Mouse (Mus musculus) cerebellum, adult (tissue): ENCODE measurements around the gene RPS10-NUDT3.
"Not testable (repeated sequence)": the region's sequence is repeated elsewhere in the genome, so short reads cannot be mapped to it uniquely, and the experiment has no call there.

Source experiments
- ATAC-seq: cut with Nextera tagmentation; 2 replicates; pipeline ENCODE4 v1.9.2; 2017; ENCODE audit warnings: mild to moderate bottlenecking, moderate library complexity, mixed read lengths; ENCODE audit not compliant: insufficient number of reproducible peaks, low FRiP score, low TSS enrichment

RPS10-NUDT3 gene

DNA sequence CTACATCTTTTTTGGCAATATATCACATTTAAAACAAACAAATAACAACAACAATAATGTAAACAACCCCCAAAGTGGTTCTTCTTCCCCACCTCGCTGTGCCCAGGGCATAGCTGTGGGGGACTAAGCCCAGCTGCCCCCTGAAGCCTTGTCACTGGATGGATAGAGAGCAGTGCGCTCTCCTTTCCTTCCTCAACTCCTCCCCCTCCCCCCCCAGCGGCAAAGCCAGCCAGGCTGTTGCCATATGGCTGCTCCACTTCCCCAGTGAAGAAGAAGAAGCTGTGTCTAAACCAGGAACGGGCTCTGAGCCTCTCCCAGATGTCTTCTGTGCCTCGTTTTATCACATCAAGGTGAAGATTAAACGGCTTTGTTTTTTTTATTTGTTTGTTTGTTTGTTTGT, 8.1 kb upstream of the RPS10-NUDT3 start:
- no peak for ATAC-seq

DNA sequence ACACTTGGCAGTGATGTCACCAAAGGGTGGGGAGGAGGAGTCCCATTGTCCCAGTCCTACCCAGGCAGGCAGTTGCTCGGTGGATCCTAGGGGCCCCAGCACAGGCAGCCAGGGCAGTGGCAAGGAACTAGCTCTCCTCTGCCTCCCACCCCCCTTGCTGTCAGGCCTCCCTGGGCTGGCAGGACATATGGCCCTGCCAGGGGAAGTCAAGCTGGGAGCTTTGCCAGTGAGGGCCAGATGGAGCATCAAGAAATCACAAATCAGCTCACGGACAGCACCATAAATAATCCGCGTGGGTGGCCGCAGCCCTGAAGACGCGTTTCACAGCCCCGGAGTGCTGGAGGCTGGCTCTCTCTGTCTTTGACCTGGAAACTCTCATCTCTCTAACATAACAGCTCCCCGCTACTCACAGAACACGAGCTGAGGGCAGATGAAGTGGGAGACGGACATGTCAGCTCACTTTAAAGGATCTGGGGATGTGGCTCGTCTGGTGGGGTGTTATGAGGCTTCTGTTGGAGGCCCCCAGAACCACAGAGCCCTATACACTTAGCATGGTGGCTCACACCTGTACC, 7.6 kb upstream of the RPS10-NUDT3 start:
- peak; percentile 82 for ATAC-seq

DNA sequence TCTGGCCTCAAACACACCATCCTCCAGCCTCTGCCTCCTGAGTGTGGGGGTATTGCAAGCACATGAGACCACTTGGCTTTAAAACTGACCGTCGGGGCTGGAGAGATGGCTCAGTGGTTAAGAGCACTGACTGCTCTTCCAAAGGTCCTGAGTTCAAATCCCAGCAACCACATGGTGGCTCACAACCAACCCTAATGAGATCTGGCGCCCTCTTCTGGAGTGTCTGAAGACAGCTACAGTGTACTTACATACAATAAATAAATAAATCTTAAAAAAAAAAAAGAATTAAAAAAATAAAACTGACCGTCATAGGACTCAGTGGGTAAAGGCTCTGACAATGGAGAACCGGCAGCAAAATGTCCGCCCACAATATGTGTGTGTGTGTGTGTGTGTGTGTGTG, 4.8 kb upstream of the RPS10-NUDT3 start:
- not testable (repeated sequence) for ATAC-seq

- no peak for ATAC-seq
Measured at GRCm38 (mm10) chr17:27638921-27639332, 3.9 kb upstream of the RPS10-NUDT3 start.

- ATAC-seq = no peak
Measured at GRCm38 (mm10) chr17:27637333-27637732, 2.3 kb upstream of the RPS10-NUDT3 start.

- no peak for ATAC-seq
Measured at GRCm38 (mm10) chr17:27636132-27637020, 1.4 kb upstream of the RPS10-NUDT3 start, which contains the start of gene Rps10. Gene Rps10, minus strand, starts transcription at chr17:27636669.

DNA sequence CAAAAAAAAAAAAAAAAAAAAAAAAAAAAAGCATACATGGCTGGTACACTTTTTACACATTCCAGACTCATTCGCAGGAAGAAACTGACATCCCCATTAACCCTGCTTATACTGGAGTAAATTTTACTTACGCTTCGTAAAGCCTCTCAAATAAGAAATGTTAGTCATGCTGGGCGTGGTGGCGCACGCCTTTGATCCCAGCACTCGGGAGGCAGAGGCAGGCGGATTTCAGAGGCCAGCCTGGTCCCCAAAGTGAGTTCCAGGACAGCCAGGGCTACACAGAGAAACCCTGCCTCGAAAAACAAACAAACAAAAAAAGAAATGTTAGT, 517 bp upstream of the RPS10-NUDT3 start:
- ATAC-seq = not testable (repeated sequence)

GRCm38 (mm10) chr17:27629249-27630020, 5.6 kb downstream of the RPS10-NUDT3 start:
- ATAC-seq = no peak; the same call in 1 of the 2 replicates

- ATAC-seq = no peak
Measured at GRCm38 (mm10) chr17:27628376-27628775, 6.6 kb downstream of the RPS10-NUDT3 start.

- ATAC-seq = no peak
Measured at GRCm38 (mm10) chr17:27627451-27627850, 7.6 kb downstream of the RPS10-NUDT3 start.

- ATAC-seq = no peak
Measured at GRCm38 (mm10) chr17:27626681-27627080, 8.3 kb downstream of the RPS10-NUDT3 start.

GRCm38 (mm10) chr17:27625455-27626251, 9.4 kb downstream of the RPS10-NUDT3 start:
- no peak for ATAC-seq

- ATAC-seq = peak; percentile 83
Measured at GRCm38 (mm10) chr17:27623360-27624326, 11.4 kb downstream of the RPS10-NUDT3 start, which contains the start of gene Nudt3. Gene Nudt3, minus strand, starts transcription at chr17:27623495.

DNA sequence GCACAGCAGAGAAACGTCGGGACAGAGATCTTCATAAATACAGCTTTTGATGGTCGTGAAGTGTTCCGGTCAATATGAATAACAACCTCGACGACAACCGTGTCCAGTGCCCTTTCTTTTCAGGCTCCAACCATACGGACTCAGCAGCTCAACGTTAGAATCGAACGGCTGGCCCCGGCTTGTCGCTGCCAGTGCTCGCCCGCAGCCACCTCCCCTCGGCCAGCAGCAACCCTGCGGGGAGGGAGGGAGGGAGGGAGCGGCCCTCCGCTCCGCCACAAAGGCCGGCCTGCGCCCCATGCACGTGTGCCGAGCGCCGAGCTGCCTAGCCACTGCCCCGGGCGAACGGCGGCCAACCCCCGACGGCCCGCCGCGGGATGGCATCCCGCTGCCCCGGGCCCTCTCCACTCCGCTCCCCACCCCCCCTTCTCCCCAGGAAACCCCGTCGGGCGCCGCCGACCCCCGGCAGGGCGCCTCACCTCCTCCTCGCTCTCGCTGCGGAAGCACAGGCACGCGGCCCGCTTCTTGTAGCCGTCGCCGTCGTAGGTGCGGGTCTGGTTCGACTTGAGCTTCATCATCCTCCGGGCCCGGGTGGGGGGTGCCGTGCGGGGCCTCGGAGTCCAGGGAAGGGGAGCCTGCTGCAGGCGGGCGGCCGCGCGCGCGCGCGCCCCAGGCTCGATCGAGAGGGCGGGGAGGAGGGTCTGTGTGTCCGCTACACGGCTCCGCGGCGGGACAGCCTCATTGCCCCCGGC, 12.2 kb downstream of the RPS10-NUDT3 start:
- peak; percentile 33; the same call in 1 of the 2 replicates for ATAC-seq

- ATAC-seq = no peak
Measured at GRCm38 (mm10) chr17:27621705-27622531, 13.1 kb downstream of the RPS10-NUDT3 start.

DNA sequence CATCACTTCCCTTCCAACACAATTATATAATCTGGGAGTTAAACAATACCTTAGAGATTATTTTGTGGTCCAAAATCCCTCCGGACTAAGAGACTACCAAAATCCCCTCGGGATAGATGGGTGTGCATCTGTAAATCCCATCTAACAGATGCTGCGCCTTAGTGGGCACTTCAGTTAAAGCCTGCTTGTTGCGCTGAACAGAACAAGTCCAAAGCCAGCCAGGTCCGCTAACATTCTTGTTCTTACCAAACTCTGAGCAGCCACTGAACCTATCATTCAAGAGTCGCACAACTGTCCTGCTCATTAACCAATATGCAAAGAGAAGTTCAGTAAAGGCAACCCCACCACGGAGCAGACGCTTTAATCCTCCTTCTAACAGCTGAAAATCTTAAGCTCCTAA, 13.9 kb downstream of the RPS10-NUDT3 start:
- ATAC-seq = no peak

DNA sequence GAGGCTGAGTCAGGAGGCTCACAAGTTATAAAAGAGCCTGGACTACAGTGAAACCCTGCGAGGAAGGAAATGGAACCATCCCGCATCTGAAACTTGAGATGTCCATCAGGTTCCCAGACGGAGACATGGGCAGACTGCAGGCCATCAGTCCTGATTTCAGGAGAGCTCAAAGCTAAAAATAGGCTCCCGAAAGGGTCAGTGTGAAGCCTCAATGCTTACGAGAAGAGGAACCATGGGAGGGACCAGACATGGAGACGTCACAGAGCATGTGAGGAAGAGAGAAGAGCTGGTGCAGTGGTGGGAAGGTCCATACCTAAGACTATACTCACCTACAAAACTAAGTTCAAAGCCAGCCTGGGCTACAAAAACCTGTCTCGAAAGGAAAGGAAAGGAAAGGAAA, 19.6 kb downstream of the RPS10-NUDT3 start:
- ATAC-seq = no peak
